Mouse (Mus musculus): ENCODE data around the gene Vegfb. TPM values are rescaled to one million over a fixed set of nuclear protein-coding genes. Genes with fewer than 3 reads are reported as not detected.

The Vegfb gene
- 54.8 and 57.6 TPM in 2 replicates for polyA plus RNA-seq (2014; fragmentation: Nextera tagmentation; extraction: Ambion mirVana)

- Histone ChIP-seq H3K9me3 (ENCODE audit: control insufficient read depth, low read length) (no peaks in the 10 kb centered on the region), H3K4me2 (replicated peaks) (peak within 1 kb of the TSS; percentile 94)
- WGBS = under 1% methylated on average over 69 of the region's 85 CpGs
Measured at GRCm38 (mm10) chr19:6987061-6987903, at the start of gene Vegfb. Gene Vegfb (minus strand): TSS chr19:6987651.

DNA sequence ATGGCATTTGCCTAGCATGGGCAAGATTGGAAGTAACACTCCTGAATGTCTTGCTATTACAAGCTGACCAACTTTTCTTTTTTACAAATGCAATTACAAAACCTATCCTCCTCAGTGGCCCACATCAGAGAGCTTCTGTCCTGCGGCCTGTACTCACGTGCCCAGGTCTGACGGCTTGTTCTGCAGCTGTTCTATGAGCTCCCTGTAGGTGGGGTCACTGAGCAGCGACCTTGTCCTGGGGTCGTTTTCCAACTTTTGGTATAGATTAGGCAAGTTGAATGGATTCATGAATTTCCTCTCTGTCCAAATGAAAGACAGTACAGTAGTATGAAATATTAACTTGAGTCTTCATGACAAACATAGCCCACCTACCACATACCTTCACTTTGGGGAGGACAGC, 46.6 kb upstream of the Vegfb start:
- peaks cover 69% of the 10 kb centered on the region for H3K36me3 ChIP-seq (replicated peaks; ENCODE audit: control insufficient read depth, insufficient read depth)
- no peak overlapping the region for H3K4me2 ChIP-seq (replicated peaks)
- no peak overlapping the region for H3K9ac ChIP-seq
- 95% methylated on average over 5 of the region's 5 CpGs for WGBS
- H3K4me1 ChIP-seq (replicated peaks; ENCODE audit: control insufficient read depth, insufficient read depth, low read length) = peaks cover 19% of the 10 kb centered on the region
- no peak overlapping the region for H3K4me3 ChIP-seq (replicated peaks; ENCODE audit: low read length)
- H3K9me3 ChIP-seq (ENCODE audit: control insufficient read depth, low read length) = no peaks in the 10 kb centered on the region
- ATAC-seq (ENCODE audit: low FRiP score) = no peak
- DNase-seq (ENCODE audit: low spot score) = no peak
- no peak overlapping the region for H3K27ac ChIP-seq
- no peaks in the 10 kb centered on the region for H3K27me3 ChIP-seq (ENCODE audit: control insufficient read depth, insufficient read depth, low read length)

More at GRCm38 (mm10) chr19:6987061-6987903, at the start of gene Vegfb:
- Histone ChIP-seq H3K9ac (peak within 1 kb of the TSS; percentile 95), H3K36me3 (replicated peaks; ENCODE audit: control insufficient read depth, insufficient read depth) (peaks cover 28% of the 10 kb centered on the region), H3K27ac (peak within 1 kb of the TSS; percentile 76), H3K4me1 (replicated peaks; ENCODE audit: control insufficient read depth, insufficient read depth, low read length) (peaks cover 16% of the 10 kb centered on the region), H3K27me3 (ENCODE audit: control insufficient read depth, insufficient read depth, low read length) (no peaks in the 10 kb centered on the region), H3K4me3 (replicated peaks; ENCODE audit: low read length) (peak within 1 kb of the TSS; percentile 80)
- no peak for DNase-seq (ENCODE audit: low spot score)
- ATAC-seq (ENCODE audit: low FRiP score) = peak; percentile 32

DNA sequence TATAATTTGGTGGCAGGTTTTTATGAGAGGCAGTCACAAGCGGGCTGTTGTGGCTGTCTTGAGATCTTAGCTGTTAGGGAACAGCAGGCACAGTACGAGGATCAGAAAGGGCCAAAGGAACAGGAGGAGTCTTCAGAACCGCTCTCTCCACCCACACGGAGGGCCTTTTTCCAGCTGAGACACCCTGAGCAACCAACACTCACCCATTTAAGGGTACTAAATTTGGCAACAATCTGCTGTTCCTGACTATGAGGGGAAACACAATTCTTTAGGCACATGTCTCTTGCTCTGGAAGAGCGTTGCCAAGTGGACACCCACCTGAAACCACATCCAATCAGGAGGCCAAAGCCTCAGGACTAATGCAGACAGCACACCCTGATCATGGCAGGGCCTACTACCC, 42.1 kb upstream of the Vegfb start:
- Histone ChIP-seq H3K9ac (no peak overlapping the region), H3K4me2 (replicated peaks) (no peak overlapping the region), H3K4me1 (replicated peaks; ENCODE audit: control insufficient read depth, insufficient read depth, low read length) (no peaks in the 10 kb centered on the region), H3K27ac (no peak overlapping the region), H3K27me3 (ENCODE audit: control insufficient read depth, insufficient read depth, low read length) (no peaks in the 10 kb centered on the region), H3K4me3 (replicated peaks; ENCODE audit: low read length) (no peak overlapping the region), H3K9me3 (ENCODE audit: control insufficient read depth, low read length) (no peaks in the 10 kb centered on the region), H3K36me3 (replicated peaks; ENCODE audit: control insufficient read depth, insufficient read depth) (peaks cover 97% of the 10 kb centered on the region)
- DNase-seq (ENCODE audit: low spot score) (no peak), ATAC-seq (ENCODE audit: low FRiP score) (no peak)
- WGBS = 97% methylated on average over 5 of the region's 5 CpGs

DNA sequence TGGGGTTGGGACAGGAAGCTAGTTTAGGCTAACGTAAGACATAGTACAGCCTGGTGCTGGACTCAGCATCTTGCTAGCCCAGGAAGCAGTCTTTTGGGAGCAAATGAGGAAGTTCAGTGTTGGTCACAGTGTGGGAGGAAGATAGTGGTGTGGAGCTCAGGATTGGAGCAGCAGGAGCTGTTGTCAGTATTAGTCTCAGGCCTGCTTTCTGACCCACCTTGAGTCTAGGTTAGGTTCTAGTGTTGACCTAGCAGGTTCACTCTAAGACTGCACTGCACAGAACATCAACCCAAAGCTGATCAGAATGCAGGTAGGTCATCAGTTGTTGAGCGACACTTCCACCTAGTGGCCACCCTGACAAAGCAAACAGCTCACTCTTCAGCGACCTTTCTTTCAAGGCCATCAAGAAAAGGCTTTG, 32.8 kb upstream of the Vegfb start:
- ATAC-seq (ENCODE audit: low FRiP score) (peak; percentile 70; the same call in 1 of the 2 replicates), DNase-seq (ENCODE audit: low spot score) (peak; percentile 61)
- H3K36me3 ChIP-seq (replicated peaks; ENCODE audit: control insufficient read depth, insufficient read depth) = peaks cover 72% of the 10 kb centered on the region

DNA sequence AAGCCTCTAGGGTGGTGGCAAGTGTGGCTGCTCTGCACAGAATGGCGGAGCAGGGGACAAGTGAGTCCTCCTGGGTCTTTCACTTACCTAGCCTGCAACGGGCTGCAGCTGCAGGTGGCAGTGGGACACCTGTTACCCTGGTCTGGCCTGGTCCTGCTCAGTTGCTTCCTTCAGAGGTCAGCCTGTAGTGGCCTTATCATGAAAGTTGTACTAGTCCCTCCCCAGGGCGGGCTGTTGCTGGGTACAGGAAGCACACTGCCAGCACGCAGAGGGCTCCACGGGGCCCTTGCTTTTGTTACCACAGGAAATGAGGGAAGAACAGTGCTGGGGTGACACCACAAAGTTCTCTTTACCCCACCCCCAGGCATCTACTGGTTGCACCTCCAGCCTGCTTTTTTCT, 31.7 kb upstream of the Vegfb start, which contains the start of gene Fermt3:
TSS of gene Fermt3 (minus strand) at position 279 of the 400 bp plus-strand sequence.
- ATAC-seq (ENCODE audit: low FRiP score) = no peak
- no peak within 1 kb of the TSS for H3K4me3 ChIP-seq (replicated peaks; ENCODE audit: low read length)
- H3K9me3 ChIP-seq (ENCODE audit: control insufficient read depth, low read length) = no peaks in the 10 kb centered on the region
- no peaks in the 10 kb centered on the region for H3K27me3 ChIP-seq (ENCODE audit: control insufficient read depth, insufficient read depth, low read length)
- peaks cover 61% of the 10 kb centered on the region for H3K36me3 ChIP-seq (replicated peaks; ENCODE audit: control insufficient read depth, insufficient read depth)
- no peak within 1 kb of the TSS for H3K9ac ChIP-seq
- H3K4me1 ChIP-seq (replicated peaks; ENCODE audit: control insufficient read depth, insufficient read depth, low read length) = no peaks in the 10 kb centered on the region
- H3K4me2 ChIP-seq (replicated peaks) = no peak within 1 kb of the TSS
- DNase-seq (ENCODE audit: low spot score) = no peak
- WGBS = 91% methylated on average over 5 of the region's 5 CpGs
- no peak within 1 kb of the TSS for H3K27ac ChIP-seq

More for the DNA sequence above, 32.8 kb upstream of the Vegfb start:
- Histone ChIP-seq H3K27ac (no peak overlapping the region), H3K27me3 (ENCODE audit: control insufficient read depth, insufficient read depth, low read length) (no peaks in the 10 kb centered on the region), H3K4me1 (replicated peaks; ENCODE audit: control insufficient read depth, insufficient read depth, low read length) (no peaks in the 10 kb centered on the region), H3K4me2 (replicated peaks) (no peak overlapping the region), H3K9me3 (ENCODE audit: control insufficient read depth, low read length) (no peaks in the 10 kb centered on the region), H3K4me3 (replicated peaks; ENCODE audit: low read length) (no peak overlapping the region), H3K9ac (no peak overlapping the region)
- WGBS = 48% methylated on average over 3 of the region's 3 CpGs

DNA sequence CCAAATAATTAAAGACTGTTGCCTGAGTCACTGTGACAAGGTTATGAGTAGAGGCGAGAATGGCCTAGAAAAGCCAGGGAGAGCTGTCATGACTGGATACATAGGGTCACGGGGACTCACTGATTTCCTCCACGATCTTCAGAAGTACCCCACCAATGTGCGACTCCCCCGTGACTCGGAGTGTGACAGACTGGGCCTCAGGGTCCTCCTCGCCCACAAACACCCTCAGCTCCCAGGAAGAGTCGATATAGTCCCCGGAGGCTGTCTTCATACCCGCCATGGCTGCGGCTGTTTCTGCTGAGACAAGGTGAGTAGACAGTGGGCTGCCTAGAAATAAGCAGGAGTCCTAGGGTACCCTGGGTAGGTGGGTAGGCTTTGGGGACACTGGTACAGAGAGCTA, 31.1 kb upstream of the Vegfb start:
- Histone ChIP-seq H3K36me3 (replicated peaks; ENCODE audit: control insufficient read depth, insufficient read depth) (peaks cover 55% of the 10 kb centered on the region), H3K4me3 (replicated peaks; ENCODE audit: low read length) (no peak overlapping the region), H3K27ac (no peak overlapping the region), H3K9ac (no peak overlapping the region), H3K4me2 (replicated peaks) (no peak overlapping the region), H3K9me3 (ENCODE audit: control insufficient read depth, low read length) (no peaks in the 10 kb centered on the region), H3K27me3 (ENCODE audit: control insufficient read depth, insufficient read depth, low read length) (no peaks in the 10 kb centered on the region), H3K4me1 (replicated peaks; ENCODE audit: control insufficient read depth, insufficient read depth, low read length) (no peaks in the 10 kb centered on the region)
- WGBS = 94% methylated on average over 11 of the region's 11 CpGs
- DNase-seq (ENCODE audit: low spot score) = no peak
- ATAC-seq (ENCODE audit: low FRiP score) = no peak

- H3K9me3 ChIP-seq (ENCODE audit: control insufficient read depth, low read length) = no peaks in the 10 kb centered on the region
- H3K9ac ChIP-seq = no peak overlapping the region
- no peaks in the 10 kb centered on the region for H3K4me1 ChIP-seq (replicated peaks; ENCODE audit: control insufficient read depth, insufficient read depth, low read length)
- H3K27me3 ChIP-seq (ENCODE audit: control insufficient read depth, insufficient read depth, low read length) = no peaks in the 10 kb centered on the region
- peaks cover 48% of the 10 kb centered on the region for H3K36me3 ChIP-seq (replicated peaks; ENCODE audit: control insufficient read depth, insufficient read depth)
- no peak overlapping the region for H3K4me2 ChIP-seq (replicated peaks)
- ATAC-seq (ENCODE audit: low FRiP score) (no peak), DNase-seq (ENCODE audit: low spot score) (no peak)
- H3K4me3 ChIP-seq (replicated peaks; ENCODE audit: low read length) = no peak overlapping the region
- no peak overlapping the region for H3K27ac ChIP-seq
- WGBS = 92% methylated on average over 12 of the region's 12 CpGs
Measured at GRCm38 (mm10) chr19:7017541-7018457, 30.3 kb upstream of the Vegfb start.

GRCm38 (mm10) chr19:7014481-7015135, 27.2 kb upstream of the Vegfb start:
- 90% methylated on average over 20 of the region's 20 CpGs for WGBS
- H3K4me2 ChIP-seq (replicated peaks) = no peak overlapping the region
- no peaks in the 10 kb centered on the region for H3K27me3 ChIP-seq (ENCODE audit: control insufficient read depth, insufficient read depth, low read length)
- DNase-seq (ENCODE audit: low spot score) = no peak
- no peak overlapping the region for H3K27ac ChIP-seq
- H3K4me1 ChIP-seq (replicated peaks; ENCODE audit: control insufficient read depth, insufficient read depth, low read length) = no peaks in the 10 kb centered on the region
- no peaks in the 10 kb centered on the region for H3K9me3 ChIP-seq (ENCODE audit: control insufficient read depth, low read length)
- ATAC-seq (ENCODE audit: low FRiP score) = no peak
- peaks cover 16% of the 10 kb centered on the region for H3K36me3 ChIP-seq (replicated peaks; ENCODE audit: control insufficient read depth, insufficient read depth)
- no peak overlapping the region for H3K4me3 ChIP-seq (replicated peaks; ENCODE audit: low read length)
- no peak overlapping the region for H3K9ac ChIP-seq
